Mouse (Mus musculus) testis, adult 2 months (tissue): ENCODE measurements around the gene Slc44a3. TPM values are rescaled to one million over a fixed set of nuclear protein-coding genes. Genes with fewer than 3 reads are reported as not detected.

Experiments used
- H3K27ac ChIP-seq: fragments of 200-500 bp; 2 replicates; pipeline ENCODE4 v1.5.1; 2012; ENCODE audit warnings: low read depth, low read length; ENCODE audit not compliant: control insufficient read depth, insufficient read depth
- H3K27me3 ChIP-seq: fragments of 200-500 bp; 2 replicates; pipeline ENCODE4 v1.6.1; 2012; ENCODE audit warnings: mild to moderate bottlenecking, low read length, moderate library complexity; ENCODE audit not compliant: control insufficient read depth, insufficient read depth
- H3K36me3 ChIP-seq: fragments of 200-500 bp; 2 replicates; pipeline ENCODE4 v1.6.1; 2012; ENCODE audit warnings: mild to moderate bottlenecking, low read length; ENCODE audit not compliant: control insufficient read depth, insufficient read depth
- H3K4me1 ChIP-seq: fragments of 200-500 bp; 2 replicates; pipeline ENCODE4 v1.6.1; 2012; ENCODE audit warnings: low read length; ENCODE audit not compliant: control insufficient read depth, insufficient read depth
- H3K4me3 ChIP-seq: fragments of 200-500 bp; 2 replicates; pipeline ENCODE4 v1.5.1; 2012; ENCODE audit warnings: low read depth, mild to moderate bottlenecking, low read length, moderate library complexity, mixed read lengths; ENCODE audit not compliant: control insufficient read depth
- CTCF ChIP-seq: fragments of 200-500 bp; IDR thresholded peaks from 2 replicates; pipeline ENCODE4 v1.5.1; 2012; ENCODE audit warnings: low read depth, mild to moderate bottlenecking, inconsistent platforms, low read length, moderate library complexity; ENCODE audit not compliant: control insufficient read depth, insufficient read depth, insufficient replicate concordance
- POLR2A ChIP-seq: fragments of 200-500 bp; IDR thresholded peaks from 2 replicates; pipeline ENCODE4 v1.6.1; 2012; ENCODE audit warnings: low read depth, mild to moderate bottlenecking, inconsistent platforms, low read length, moderate library complexity; ENCODE audit not compliant: control insufficient read depth
- polyA plus RNA-seq: library from polyadenylated mRNA; depleted of rRNA; stranded (reverse); fragments of >200 nt; gene quantifications from 2 replicates; pipeline ENCODE4 v1.2.3, GENCODE M21; 2012

Slc44a3 gene
- polyA plus RNA-seq, 1 experiment, result 1.4 TPM

GRCm38 (mm10) chr3:121425861-121426620 lies 106.2 kb downstream of the Slc44a3 start, which contains the start of gene Cnn3:
Gene Cnn3 (plus strand): TSS chr3:121426497.
- Histone ChIP-seq H3K4me1 (peaks cover 7% of the 10 kb centered on the region), H3K27me3 (no peaks in the 10 kb centered on the region), H3K36me3 (no peaks in the 10 kb centered on the region), H3K4me3 (peak within 1 kb of the TSS; percentile 80), H3K27ac (peak within 1 kb of the TSS; percentile 51; the same call in 1 of the 2 replicates)
- TF ChIP-seq CTCF (no peak), POLR2A (peak; percentile 55)

GRCm38 (mm10) chr3:121422405-121422804 lies 109.8 kb downstream of the Slc44a3 start:
- TF ChIP-seq POLR2A (no peak), CTCF (no peak)
- no peaks in the 10 kb centered on the region for H3K36me3 ChIP-seq
- H3K4me1 ChIP-seq, result peaks cover 7% of the 10 kb centered on the region
- no peak overlapping the region for H3K4me3 ChIP-seq
- H3K27me3 ChIP-seq, result no peaks in the 10 kb centered on the region
- H3K27ac ChIP-seq, result no peak overlapping the region

GRCm38 (mm10) chr3:121418850-121419435 lies 113.3 kb downstream of the Slc44a3 start:
- no peak for TF ChIP-seq CTCF
- TF ChIP-seq POLR2A, result no peak
- Histone ChIP-seq H3K27ac (no peak overlapping the region), H3K4me3 (no peak overlapping the region), H3K4me1 (no peaks in the 10 kb centered on the region), H3K27me3 (no peaks in the 10 kb centered on the region), H3K36me3 (no peaks in the 10 kb centered on the region)

- Histone ChIP-seq H3K36me3 (no peaks in the 10 kb centered on the region), H3K4me1 (no peaks in the 10 kb centered on the region), H3K4me3 (no peak overlapping the region), H3K27ac (no peak overlapping the region), H3K27me3 (no peaks in the 10 kb centered on the region)
- TF ChIP-seq CTCF (no peak), POLR2A (no peak)
Measured at GRCm38 (mm10) chr3:121418251-121418601, 114.0 kb downstream of the Slc44a3 start.

DNA sequence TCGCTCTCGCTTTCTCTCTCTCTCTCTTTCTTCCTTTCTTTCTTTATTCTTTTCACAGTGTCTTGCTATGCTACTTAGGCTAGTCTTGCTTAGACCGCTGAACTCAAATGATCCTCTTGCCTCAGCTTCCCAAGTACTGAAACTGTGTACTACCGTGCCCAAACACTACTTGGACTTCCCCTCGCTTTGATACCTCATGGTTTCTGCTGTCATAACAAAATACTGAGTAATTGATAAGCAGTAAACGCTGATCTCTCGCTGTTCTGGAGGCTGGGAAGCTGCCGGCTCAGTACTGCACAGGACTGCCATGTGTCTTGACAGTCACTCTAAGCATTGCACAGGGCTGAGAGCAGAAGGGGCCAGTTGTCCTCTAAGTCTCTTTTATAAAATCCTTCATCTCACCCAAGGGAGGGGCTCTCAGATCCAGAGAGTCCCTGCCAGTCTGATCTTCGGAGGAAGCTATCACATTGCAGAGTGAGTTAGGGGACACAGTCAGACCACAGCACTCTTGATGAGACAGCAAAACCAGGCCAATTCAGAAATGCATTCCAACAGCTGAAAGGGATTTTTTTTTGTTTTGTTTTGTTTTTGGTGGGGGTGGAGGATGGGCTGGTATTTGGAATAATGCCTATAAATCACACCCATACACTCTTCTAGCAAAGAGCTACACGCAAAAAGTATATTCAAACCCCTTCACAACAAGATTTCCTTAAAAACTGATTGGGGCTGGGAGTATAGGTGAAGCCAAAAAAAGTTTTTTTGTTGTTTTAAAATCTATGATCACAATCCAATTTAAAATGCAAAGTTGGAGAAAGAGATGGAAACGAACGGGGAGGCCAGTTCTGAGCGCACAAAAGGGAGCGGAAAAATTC lies 114.6 kb downstream of the Slc44a3 start:
- no peaks in the 10 kb centered on the region for H3K36me3 ChIP-seq
- H3K4me3 ChIP-seq, result no peak overlapping the region
- no peaks in the 10 kb centered on the region for H3K27me3 ChIP-seq
- H3K27ac ChIP-seq, result no peak overlapping the region
- TF ChIP-seq CTCF (no peak), POLR2A (no peak)
- no peaks in the 10 kb centered on the region for H3K4me1 ChIP-seq

DNA sequence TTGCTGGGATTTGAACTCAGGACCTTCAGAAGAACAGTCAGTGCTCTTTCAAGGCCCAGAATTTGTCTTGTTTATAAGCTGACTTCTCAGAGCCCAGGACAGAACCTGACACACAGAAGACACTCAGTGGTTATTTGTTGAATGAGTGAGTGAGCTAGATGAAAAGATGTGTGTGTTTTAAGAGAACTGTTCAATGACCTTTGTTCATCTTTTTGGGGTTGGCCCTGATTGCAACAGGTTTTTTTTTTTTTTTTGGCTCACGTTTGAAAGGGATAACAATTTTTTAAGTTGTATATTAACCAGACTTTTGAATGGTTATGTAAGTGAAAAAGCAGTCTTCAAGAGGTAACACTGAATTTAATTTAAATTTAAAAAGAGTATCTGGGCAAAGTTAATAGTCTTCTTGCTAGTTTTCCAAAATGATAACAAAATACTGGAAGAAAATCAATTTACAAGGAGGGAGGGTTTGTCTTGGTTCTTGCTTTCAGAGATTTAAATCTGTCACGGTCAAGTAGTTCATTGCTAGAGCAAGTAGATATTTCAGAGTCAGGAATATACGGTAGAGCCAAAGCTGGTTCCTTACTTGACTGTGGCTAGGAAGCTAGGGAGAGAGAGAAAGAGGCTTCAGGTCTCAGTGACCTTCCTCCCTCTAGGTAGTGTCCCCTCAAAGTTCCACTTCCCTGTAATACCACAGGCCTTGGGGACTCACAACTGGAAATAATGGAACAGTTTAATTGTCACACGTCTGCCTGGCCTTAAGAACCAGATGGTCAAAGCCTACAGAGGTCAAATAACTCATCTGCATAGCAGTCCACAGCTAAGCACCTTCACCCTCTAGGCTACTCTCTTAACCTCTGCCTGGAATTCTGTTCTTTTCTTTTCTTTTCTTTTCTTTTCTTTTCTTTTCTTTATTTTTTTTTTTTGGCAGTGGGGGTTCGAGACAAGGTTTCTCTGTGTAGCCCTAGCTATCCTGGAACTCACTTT lies 115.7 kb downstream of the Slc44a3 start:
- Histone ChIP-seq H3K4me3 (no peak overlapping the region), H3K27ac (no peak overlapping the region), H3K4me1 (no peaks in the 10 kb centered on the region), H3K36me3 (no peaks in the 10 kb centered on the region), H3K27me3 (no peaks in the 10 kb centered on the region)
- TF ChIP-seq POLR2A (no peak), CTCF (no peak)
